Mouse (Mus musculus) gastrocnemius, postnatal 36 days (tissue): ENCODE results near the gene Tfeb. TPM values are rescaled to one million over a fixed set of nuclear protein-coding genes. Genes with fewer than 3 reads are reported as not detected.
A peak's percentile ranks its signal among the peaks of the same experiment; 100 is the strongest.

Source experiments
- DNase-seq, 2 experiments: peaks; one replicate each; pipeline ENCODE4 v3.0.0; 2022
- intact Hi-C: fragments of 180-260 bp; cut with DNase I; formaldehyde crosslinking; loops from one replicate; pipeline ENCODE4 v1.15.1; 2025
- total RNA-seq, 2 experiments: library from RNA; stranded (reverse); gene quantifications; 2 replicates each; pipeline ENCODE4 v1.2.3; 2021

The Tfeb gene
- total RNA-seq, 2 experiments from 2014 or later: 72.7 to 75.2 TPM

GRCm38 (mm10) chr17:47748791-47749553, 12.1 kb downstream of the Tfeb start:
- intact Hi-C loops: loop anchor here (2.0 kb wide), 1 partner anchor 14 kb away; no protein-coding TSS in a partner anchor
- DNase-seq: peak; percentile 62 to 76

GRCm38 (mm10) chr17:47749626-47750025, 12.8 kb downstream of the Tfeb start:
- intact Hi-C loops: loop anchor here (2.0 kb wide), 1 partner anchor 13 kb away; no protein-coding TSS in a partner anchor
- DNase-seq: no peak

GRCm38 (mm10) chr17:47750101-47750500, 13.3 kb downstream of the Tfeb start:
- no peak for DNase-seq
- intact Hi-C loops: no loop called here

GRCm38 (mm10) chr17:47751811-47752210, 15.0 kb downstream of the Tfeb start:
- DNase-seq: no peak
- intact Hi-C loops: no loop called here

GRCm38 (mm10) chr17:47753130-47753775, 16.4 kb downstream of the Tfeb start:
- DNase-seq: no peak
- intact Hi-C loops: no loop called here

GRCm38 (mm10) chr17:47754246-47754645, 17.4 kb downstream of the Tfeb start:
- intact Hi-C loops: no loop called here
- DNase-seq: peak in 1 of 2 experiments; percentile 76

GRCm38 (mm10) chr17:47756366-47756765, 19.5 kb downstream of the Tfeb start:
- DNase-seq: no peak
- intact Hi-C loops: no loop called here

- DNase-seq: no peak
Measured at GRCm38 (mm10) chr17:47757056-47757610, 20.3 kb downstream of the Tfeb start.

GRCm38 (mm10) chr17:47759702-47760410, 23.0 kb downstream of the Tfeb start:
- DNase-seq: peak in 1 of 2 experiments; percentile 72
- intact Hi-C loops: no loop called here

More at GRCm38 (mm10) chr17:47757056-47757610, 20.3 kb downstream of the Tfeb start:
- intact Hi-C loops: no loop called here

GRCm38 (mm10) chr17:47762028-47762427, 25.2 kb downstream of the Tfeb start:
- no peak for DNase-seq
- intact Hi-C loops: loop anchor here (2.0 kb wide), 1 partner anchor 13 kb away; no protein-coding TSS in a partner anchor

- peak; percentile 60 to 62 for DNase-seq
- intact Hi-C loops: loop anchor here (2.0 kb wide), 1 partner anchor 14 kb away; no protein-coding TSS in a partner anchor
Measured at GRCm38 (mm10) chr17:47762518-47763340, 25.9 kb downstream of the Tfeb start.

- intact Hi-C loops: no loop called here
- no peak for DNase-seq
Measured at GRCm38 (mm10) chr17:47765986-47766385, 29.2 kb downstream of the Tfeb start.

GRCm38 (mm10) chr17:47766407-47767043, 29.7 kb downstream of the Tfeb start:
- intact Hi-C loops: no loop called here
- DNase-seq: no peak

- intact Hi-C loops: no loop called here
- DNase-seq: no peak
Measured at GRCm38 (mm10) chr17:47767081-47767455, 30.2 kb downstream of the Tfeb start.

- intact Hi-C loops: no loop called here
- no peak for DNase-seq
Measured at GRCm38 (mm10) chr17:47767456-47768141, 30.8 kb downstream of the Tfeb start.

GRCm38 (mm10) chr17:47768707-47769276, 32.0 kb downstream of the Tfeb start:
- intact Hi-C loops: no loop called here
- DNase-seq: peak; percentile 60 to 72

- DNase-seq: no peak
- intact Hi-C loops: no loop called here
Measured at GRCm38 (mm10) chr17:47769389-47770299, 32.8 kb downstream of the Tfeb start.
